Mouse (Mus musculus) hindbrain, embryonic 11.5 days (tissue): ENCODE results near the gene Tmed9. TPM values are rescaled to one million over a fixed set of nuclear protein-coding genes. Genes with fewer than 3 reads are reported as not detected.

Experiments used
- ATAC-seq: fragments of 200-750 bp; cut with Nextera tagmentation; 2 replicates; pipeline ENCODE4 v1.8.0; 2017; ENCODE audit warnings: mild to moderate bottlenecking, moderate TSS enrichment, moderate library complexity; ENCODE audit not compliant: low FRiP score
- DNase-seq: peaks from one replicate; pipeline ENCODE4 v3.0.0-alpha.2; 2015; ENCODE audit warnings: low spot score
- H3K27ac ChIP-seq: fragments of 300-500 bp; sonication (generic); 2 replicates; pipeline ENCODE4 v1.5.1; 2014; ENCODE audit warnings: mild to moderate bottlenecking, low read depth, low read length
- H3K27me3 ChIP-seq: fragments of 300-500 bp; sonication (generic); 2 replicates; pipeline ENCODE4 v1.6.1; 2014; ENCODE audit warnings: mild to moderate bottlenecking, low read length, moderate library complexity, mixed read lengths; ENCODE audit not compliant: control insufficient read depth, insufficient read depth
- H3K36me3 ChIP-seq: fragments of 300-500 bp; sonication (generic); 2 replicates; pipeline ENCODE4 v1.6.1; 2014; ENCODE audit warnings: mild to moderate bottlenecking, low read length, moderate library complexity, mixed read lengths; ENCODE audit not compliant: control insufficient read depth, insufficient read depth
- H3K4me1 ChIP-seq: fragments of 300-500 bp; sonication (generic); replicated peaks from 2 replicates; pipeline ENCODE4 v1.6.1; 2014; ENCODE audit warnings: low read length, mixed read lengths; ENCODE audit not compliant: control insufficient read depth, insufficient read depth
- H3K4me2 ChIP-seq: fragments of 300-500 bp; sonication (generic); replicated peaks from 2 replicates; pipeline ENCODE4 v1.6.1; 2014; ENCODE audit warnings: mild to moderate bottlenecking, low read depth, low read length
- H3K4me3 ChIP-seq: fragments of 300-500 bp; sonication (generic); 2 replicates; pipeline ENCODE4 v1.5.1; 2014; ENCODE audit warnings: low read depth, low read length
- H3K9ac ChIP-seq: fragments of 300-500 bp; sonication (generic); 2 replicates; pipeline ENCODE4 v1.6.1; 2014; ENCODE audit warnings: low read depth, low read length
- H3K9me3 ChIP-seq: fragments of 300-500 bp; sonication (generic); 2 replicates; pipeline ENCODE4 v1.6.1; 2016; ENCODE audit warnings: low read length; ENCODE audit not compliant: control insufficient read depth
- WGBS: fragments of 180-500 bp; shearing (Covaris S2); extraction: QIAGEN DNeasy Blood & Tissue Kit; methylation state at CpG from one replicate; pipeline ENCODE4 v1.1.7; 2014; 5-methylcytosine and 5-hydroxymethylcytosine counted together
- polyA plus RNA-seq: library from polyadenylated mRNA; unstranded; fragments of >200 nt; fragmentation: Nextera tagmentation; extraction: Ambion mirVana; gene quantifications from 2 replicates; pipeline ENCODE4 v1.2.1, GENCODE M21; 2014

Gene Tmed9
- polyA plus RNA-seq: 50.1 and 63.8 TPM in 2 replicates

- Histone ChIP-seq H3K9me3 (no peaks in the 10 kb centered on the region), H3K4me2 (no peak within 1 kb of the TSS), H3K36me3 (no peaks in the 10 kb centered on the region), H3K27me3 (no peaks in the 10 kb centered on the region), H3K27ac (no peak within 1 kb of the TSS), H3K9ac (no peak within 1 kb of the TSS), H3K4me1 (peaks cover 3% of the 10 kb centered on the region; the same call in 1 of the 2 replicates), H3K4me3 (no peak within 1 kb of the TSS)
- 99% methylated on average over 2 of the region's 2 CpGs for WGBS
- no peak for ATAC-seq
- no peak for DNase-seq
Observed at GRCm38 (mm10) chr13:55573432-55573831, at the start of gene Tmed9. Tmed9 (plus strand) TSS chr13:55573732.

DNA sequence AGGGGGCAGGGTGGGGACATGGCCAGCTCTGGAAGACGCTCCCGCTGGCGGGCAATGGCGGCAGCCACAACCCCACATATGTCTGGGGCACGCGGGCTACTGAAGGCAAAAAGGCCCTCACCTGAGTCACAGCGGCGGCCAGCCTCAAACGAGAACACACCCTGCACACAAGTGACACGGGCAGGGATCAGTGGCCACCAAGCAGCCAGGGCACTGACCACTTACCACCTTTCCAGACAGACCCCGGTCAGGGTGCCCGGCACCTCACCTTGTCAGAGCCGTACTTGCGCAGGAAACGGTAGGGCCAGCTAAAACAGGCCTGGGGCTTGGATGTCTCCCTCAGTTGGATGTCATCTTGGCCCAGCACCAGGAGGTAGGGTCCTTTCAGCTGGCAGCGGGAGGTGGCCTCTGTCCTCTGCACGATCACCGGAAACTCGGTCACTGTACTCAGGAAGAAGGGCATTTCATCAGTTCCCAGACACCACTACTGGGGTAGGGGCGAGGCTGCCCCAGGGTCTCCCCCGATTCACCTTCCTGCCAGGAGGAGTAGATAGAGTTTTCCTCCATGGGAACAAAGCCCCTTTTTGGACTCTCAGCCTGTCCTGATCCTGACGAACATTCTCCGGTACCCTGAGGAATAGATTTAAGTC is 49.5 kb upstream of the Tmed9 start:
- WGBS: 91% methylated on average over 23 of the region's 23 CpGs
- Histone ChIP-seq H3K4me3 (no peak overlapping the region), H3K27me3 (no peaks in the 10 kb centered on the region), H3K36me3 (peaks cover 1% of the 10 kb centered on the region; the same call in 1 of the 2 replicates), H3K27ac (no peak overlapping the region), H3K4me1 (no peaks in the 10 kb centered on the region), H3K9ac (0 out of 2 replicates have a peak overlapping the region, but pooled peaks have one; percentile 23), H3K4me2 (no peak overlapping the region), H3K9me3 (no peaks in the 10 kb centered on the region)
- DNase-seq (no peak), ATAC-seq (no peak)

DNA sequence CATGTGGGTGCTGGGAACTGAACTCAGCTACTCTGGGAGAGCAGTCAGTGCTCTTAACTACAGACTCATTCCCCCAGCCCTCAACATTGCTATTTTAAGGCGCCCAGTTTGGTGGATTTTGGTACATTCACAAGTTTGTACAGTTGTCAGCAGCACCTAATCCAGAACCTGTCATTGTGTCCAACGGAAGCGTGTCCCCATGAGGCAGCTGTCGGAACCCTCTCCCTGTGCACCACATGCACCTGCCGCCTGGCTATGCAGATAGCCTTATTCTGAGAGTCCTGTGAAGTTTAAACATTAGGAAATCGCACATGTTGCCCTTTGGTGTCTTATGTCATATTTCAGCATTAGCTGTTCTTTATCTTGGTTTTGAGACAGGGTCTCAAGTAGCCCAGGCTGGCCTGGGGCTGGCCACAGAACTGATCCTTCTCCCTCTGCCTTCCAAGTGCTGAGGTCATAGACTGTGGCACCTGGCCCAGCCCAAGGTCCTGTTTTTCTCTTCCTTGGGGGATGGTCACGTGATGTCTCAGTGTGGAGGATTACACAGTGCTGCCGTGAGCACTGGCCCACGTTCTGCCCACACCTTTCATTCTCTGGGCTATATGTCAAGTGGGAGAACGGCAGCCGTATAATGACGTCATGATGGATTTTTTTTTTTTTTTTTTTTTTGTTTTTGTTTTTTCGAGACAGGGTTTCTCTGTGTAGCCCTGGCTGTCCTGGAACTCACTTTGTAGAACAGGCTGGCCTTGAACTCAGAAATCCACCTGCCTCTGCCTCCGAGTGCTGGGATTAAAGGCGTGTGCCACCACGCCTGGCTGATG is 47.6 kb upstream of the Tmed9 start:
- Histone ChIP-seq H3K4me1 (no peaks in the 10 kb centered on the region), H3K9me3 (no peaks in the 10 kb centered on the region), H3K36me3 (peaks cover 14% of the 10 kb centered on the region), H3K4me2 (no peak overlapping the region), H3K27me3 (no peaks in the 10 kb centered on the region), H3K4me3 (no peak overlapping the region), H3K9ac (no peak overlapping the region), H3K27ac (no peak overlapping the region)
- 84% methylated on average over 16 of the region's 16 CpGs for WGBS
- no peak for DNase-seq
- no peak for ATAC-seq

- Histone ChIP-seq H3K4me3 (no peak overlapping the region), H3K4me2 (no peak overlapping the region), H3K9ac (no peak overlapping the region), H3K27me3 (no peaks in the 10 kb centered on the region), H3K27ac (0 out of 2 replicates have a peak overlapping the region, but pooled peaks have one; percentile 24), H3K4me1 (no peaks in the 10 kb centered on the region), H3K36me3 (peaks cover 19% of the 10 kb centered on the region), H3K9me3 (no peaks in the 10 kb centered on the region)
- DNase-seq (no peak), ATAC-seq (no peak)
- 88% methylated on average over 16 of the region's 16 CpGs for WGBS
Observed at GRCm38 (mm10) chr13:55527212-55527611, 46.3 kb upstream of the Tmed9 start.

- Histone ChIP-seq H3K4me1 (no peaks in the 10 kb centered on the region), H3K36me3 (peaks cover 19% of the 10 kb centered on the region), H3K4me3 (no peak overlapping the region), H3K9me3 (no peaks in the 10 kb centered on the region), H3K27me3 (no peaks in the 10 kb centered on the region), H3K27ac (no peak overlapping the region; the same call in 1 of the 2 replicates), H3K4me2 (no peak overlapping the region), H3K9ac (no peak overlapping the region)
- WGBS: 83% methylated on average over 18 of the region's 18 CpGs
- DNase-seq (no peak), ATAC-seq (no peak)
Observed at GRCm38 (mm10) chr13:55527834-55528772, 45.4 kb upstream of the Tmed9 start.

DNA sequence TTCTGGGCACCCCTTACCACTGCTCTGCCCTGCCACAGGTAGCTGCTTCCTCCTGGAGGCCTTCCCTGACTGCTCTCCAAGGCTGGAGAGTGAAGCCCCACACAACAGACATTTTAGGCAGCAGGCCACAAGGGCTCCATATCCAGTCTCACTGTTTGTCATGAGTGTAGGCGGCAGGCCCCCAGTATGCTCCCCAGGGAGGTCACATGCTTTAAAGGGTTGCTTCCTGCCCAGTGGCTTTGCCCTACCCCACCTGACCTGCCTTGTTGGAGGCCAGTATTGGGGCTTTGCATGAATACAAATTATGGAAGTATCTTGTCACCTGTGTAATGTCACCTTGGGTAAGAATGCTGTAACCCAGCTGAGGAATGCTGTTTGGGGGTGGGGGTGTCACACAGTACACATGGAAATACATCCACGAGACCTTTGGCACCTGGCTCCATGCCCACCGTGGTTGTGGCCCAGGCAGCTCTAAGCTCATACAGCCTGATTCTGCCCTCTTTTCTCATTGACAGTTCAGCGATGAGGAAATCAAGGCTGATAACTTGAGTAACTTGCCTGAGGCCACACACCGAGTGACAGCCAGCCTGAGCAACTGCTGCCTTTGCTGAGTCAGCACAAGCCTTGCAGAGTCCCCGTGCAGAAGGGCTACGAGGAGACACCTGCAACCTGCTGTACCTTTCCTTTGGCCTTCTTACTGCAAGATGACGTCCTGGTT is 44.2 kb upstream of the Tmed9 start, which contains the start of gene Dok3:
Dok3 (minus strand) TSS at position 99 of the 718 bp plus-strand sequence.
- Histone ChIP-seq H3K36me3 (peaks cover 24% of the 10 kb centered on the region), H3K9me3 (no peaks in the 10 kb centered on the region), H3K9ac (no peak within 1 kb of the TSS), H3K27ac (no peak within 1 kb of the TSS; the same call in 1 of the 2 replicates), H3K4me1 (no peaks in the 10 kb centered on the region), H3K27me3 (no peaks in the 10 kb centered on the region), H3K4me3 (no peak within 1 kb of the TSS), H3K4me2 (no peak within 1 kb of the TSS)
- DNase-seq: no peak
- 88% methylated on average over 8 of the region's 8 CpGs for WGBS
- ATAC-seq: no peak

DNA sequence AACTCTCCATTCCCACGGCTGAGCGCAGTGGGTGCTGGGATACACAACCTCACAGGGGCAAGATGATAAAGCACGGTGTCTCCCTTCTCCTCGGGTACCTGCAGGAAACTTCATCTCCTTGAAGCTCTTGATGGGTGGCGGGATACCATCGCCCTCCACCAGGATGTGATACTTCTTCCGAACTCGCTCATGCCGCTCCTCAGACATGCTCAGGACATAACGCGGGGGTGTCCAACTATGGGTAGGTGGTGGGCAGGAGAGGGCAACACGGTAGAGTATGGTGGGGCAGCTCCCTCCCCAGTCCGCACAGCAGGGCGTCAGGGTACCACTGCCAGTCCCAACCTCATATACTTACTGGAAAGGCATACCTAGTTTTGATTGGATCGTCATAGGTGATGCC is 38.3 kb upstream of the Tmed9 start:
- peak overlapping the region; percentile 87; the same call in 1 of the 2 replicates for H3K4me2 ChIP-seq
- H3K4me1 ChIP-seq: peaks cover 5% of the 10 kb centered on the region; the same call in 1 of the 2 replicates
- WGBS: 92% methylated on average over 15 of the region's 15 CpGs
- no peaks in the 10 kb centered on the region for H3K27me3 ChIP-seq
- DNase-seq (no peak), ATAC-seq (no peak)
- H3K9ac ChIP-seq: peak overlapping the region; percentile 78; the same call in 1 of the 2 replicates
- H3K36me3 ChIP-seq: peaks cover 14% of the 10 kb centered on the region
- peak overlapping the region; percentile 80; the same call in 1 of the 2 replicates for H3K4me3 ChIP-seq
- H3K27ac ChIP-seq: no peak overlapping the region
- no peaks in the 10 kb centered on the region for H3K9me3 ChIP-seq
